Mouse (Mus musculus): ENCODE measurements around the gene Eva1a.

- no peak for TF ChIP-seq POLR2A (IDR thresholded peaks at IDR 0.05; ENCODE audit: insufficient read depth, low read length)
- no peak for TF ChIP-seq EP300 (IDR thresholded peaks at IDR 0.05; ENCODE audit: insufficient read depth, low read depth, low read length)
These were observed 10.3 kb upstream of the Eva1a start for GRCm38 (mm10) chr6:82030511-82030884.

Measured in ES-Bruce4 (cell line).